Mouse (Mus musculus): ENCODE results near the gene Nedd9.

- no peak for TF ChIP-seq UBTF (IDR thresholded peaks at IDR 0.05; ENCODE audit: low read depth, low read length)
- TF ChIP-seq RAD21 (IDR thresholded peaks at IDR 0.05; ENCODE audit: low read depth, low read length) = no peak
- TF ChIP-seq CTCF (conservative IDR thresholded peaks at IDR 0.05 in 1 of 2, IDR thresholded peaks at IDR 0.05 in 1 of 2; ENCODE audit: low read depth in 2 of 2, low read length in 2 of 2) = no peak
- TF ChIP-seq IRF4 (IDR thresholded peaks at IDR 0.05; ENCODE audit: low read depth, low read length) = no peak
- no peak for TF ChIP-seq POLR2A (IDR thresholded peaks at IDR 0.05; ENCODE audit: low read depth, low read length)
- TF ChIP-seq MEF2A (IDR thresholded peaks at IDR 0.05; ENCODE audit: borderline replicate concordance, low read depth, low read length) = no peak
- TF ChIP-seq TBP (conservative IDR thresholded peaks at IDR 0.05; ENCODE audit: low read depth, low read length) = no peak
- TF ChIP-seq ZKSCAN1 (IDR thresholded peaks at IDR 0.05; ENCODE audit: borderline replicate concordance, low read depth, low read length) = no peak
- no peak for TF ChIP-seq SIN3A (IDR thresholded peaks at IDR 0.05; ENCODE audit: low read length)
- TF ChIP-seq ZC3H11A (IDR thresholded peaks at IDR 0.05; ENCODE audit: low read depth, low read length) = no peak
- TF ChIP-seq MAFK (IDR thresholded peaks at IDR 0.05; ENCODE audit: insufficient replicate concordance, low read length) = no peak
- no peak for TF ChIP-seq HCFC1 (IDR thresholded peaks at IDR 0.05; ENCODE audit: low read depth, low read length)
- no peak for TF ChIP-seq SMC3 (IDR thresholded peaks at IDR 0.05; ENCODE audit: low read depth, low read length)
Measured at GRCm38 (mm10) chr13:41473504-41473903, 13.7 kb downstream of the Nedd9 start.
